Mouse (Mus musculus): ENCODE data around the gene Celf6. TPM values are rescaled to one million over a fixed set of nuclear protein-coding genes. Genes with fewer than 3 reads are reported as not detected.

The Celf6 gene
- polyA plus RNA-seq, 1 experiment from 2014 or later, result 4.2 TPM

DNA sequence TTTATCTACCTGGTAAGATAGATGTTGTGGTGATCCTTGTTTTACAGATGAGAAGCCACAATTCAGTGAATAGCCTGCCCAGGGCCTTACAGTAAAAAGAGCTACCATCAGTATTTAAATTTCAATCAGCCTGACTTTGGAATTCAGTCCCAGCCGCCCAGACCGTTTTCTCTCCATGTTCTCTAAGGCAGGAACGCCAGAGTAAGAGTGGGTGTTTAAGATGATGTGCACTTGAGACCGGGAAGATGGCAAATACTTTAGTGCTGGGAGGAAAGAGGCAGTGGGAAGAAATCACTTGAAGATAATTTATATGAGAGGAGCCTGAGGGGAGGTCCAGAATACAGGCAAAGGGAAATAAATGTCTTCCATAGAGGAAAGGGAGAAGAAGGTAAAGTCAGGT is 27.6 kb upstream of the Celf6 start:
- Histone ChIP-seq H3K27me3 (replicated peaks) (no peaks in the 10 kb centered on the region), H3K36me3 (no peaks in the 10 kb centered on the region), H3K4me3 (replicated peaks) (no peak overlapping the region), H3K9ac (no peak overlapping the region), H3K4me1 (replicated peaks) (0 out of 2 replicates have a peak, but pooled peaks cover 3% of the 10 kb centered on the region), H3K9me3 (no peaks in the 10 kb centered on the region), H3K27ac (no peak overlapping the region), H3K4me2 (replicated peaks) (no peak overlapping the region)
- 83% methylated on average over 4 of the region's 4 CpGs for WGBS
- no peak for ATAC-seq

DNA sequence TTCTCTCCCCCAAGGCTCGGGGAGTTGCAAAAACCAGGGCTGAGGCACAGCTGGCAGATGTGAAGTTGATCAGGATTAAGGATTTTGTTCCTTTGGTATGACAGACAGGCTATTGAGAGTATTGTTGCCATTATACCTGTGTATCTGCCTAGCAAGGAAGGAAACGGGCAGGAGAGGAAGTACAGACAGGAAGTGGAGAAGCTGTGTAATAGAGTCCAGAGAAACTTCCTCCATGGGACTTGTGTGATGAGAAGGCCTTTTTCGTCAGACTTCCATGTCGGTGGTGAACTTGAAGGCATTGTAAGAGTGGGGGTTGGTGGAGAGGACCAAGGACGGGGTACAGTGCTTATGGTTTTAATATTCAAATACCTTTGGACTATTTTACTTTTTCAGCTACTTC is 26.7 kb upstream of the Celf6 start:
- no peak for ATAC-seq
- H3K4me3 ChIP-seq (replicated peaks), result no peak overlapping the region
- no peak overlapping the region for H3K4me2 ChIP-seq (replicated peaks)
- H3K36me3 ChIP-seq, result peaks cover 3% of the 10 kb centered on the region
- H3K4me1 ChIP-seq (replicated peaks), result 0 out of 2 replicates have a peak, but pooled peaks cover 3% of the 10 kb centered on the region
- no peaks in the 10 kb centered on the region for H3K9me3 ChIP-seq
- 76% methylated on average over 5 of the region's 5 CpGs for WGBS
- H3K27ac ChIP-seq, result no peak overlapping the region
- no peak overlapping the region for H3K9ac ChIP-seq
- no peaks in the 10 kb centered on the region for H3K27me3 ChIP-seq (replicated peaks)

DNA sequence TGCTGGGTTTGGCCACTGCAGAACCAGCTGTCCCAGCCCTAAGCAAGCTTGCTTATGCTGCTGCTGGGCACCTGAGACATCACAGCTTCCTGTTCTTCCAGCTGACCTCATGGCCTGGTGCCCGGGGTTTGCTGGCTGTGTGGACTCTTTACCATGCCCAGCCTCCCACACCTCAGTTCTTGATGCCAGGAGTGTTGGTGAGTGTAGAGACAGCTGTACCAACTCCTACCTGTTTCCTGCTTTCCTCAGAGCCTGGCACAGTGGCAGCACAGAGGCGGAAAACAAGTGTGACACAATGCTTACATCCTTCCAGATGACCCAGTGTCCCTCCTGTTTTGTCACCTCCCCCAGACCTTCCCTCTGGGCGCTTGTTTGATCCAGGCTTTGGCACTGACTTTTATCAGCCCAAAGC is 26.1 kb upstream of the Celf6 start:
- peaks cover 3% of the 10 kb centered on the region for H3K36me3 ChIP-seq
- no peak overlapping the region for H3K9ac ChIP-seq
- 65% methylated on average over 3 of the region's 3 CpGs for WGBS
- H3K4me2 ChIP-seq (replicated peaks), result no peak overlapping the region
- no peaks in the 10 kb centered on the region for H3K9me3 ChIP-seq
- 0 out of 2 replicates have a peak, but pooled peaks cover 3% of the 10 kb centered on the region for H3K4me1 ChIP-seq (replicated peaks)
- H3K27me3 ChIP-seq (replicated peaks), result no peaks in the 10 kb centered on the region
- ATAC-seq, result no peak
- H3K4me3 ChIP-seq (replicated peaks), result no peak overlapping the region
- no peak overlapping the region for H3K27ac ChIP-seq

DNA sequence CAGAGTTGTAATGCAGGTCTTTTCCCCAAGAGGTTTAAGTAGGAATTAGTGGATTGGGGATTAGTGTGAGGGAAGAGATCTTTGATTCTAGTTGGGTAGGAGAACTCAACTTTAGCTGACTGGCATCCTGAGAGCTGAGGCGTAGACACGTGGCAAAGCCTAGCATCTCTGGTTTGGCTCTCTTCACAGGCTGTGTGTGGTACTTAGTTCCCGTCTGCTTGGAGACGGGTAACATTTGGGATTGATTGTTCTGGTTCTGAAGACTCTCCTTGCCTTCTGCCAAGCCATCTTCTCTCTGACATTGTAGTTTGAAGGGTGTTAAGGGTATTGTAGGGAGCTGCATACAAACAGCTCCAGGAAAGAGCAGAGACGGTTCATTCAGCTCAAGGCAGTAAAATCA is 25.1 kb upstream of the Celf6 start:
- WGBS, result 93% methylated on average over 5 of the region's 5 CpGs
- H3K27me3 ChIP-seq (replicated peaks), result no peaks in the 10 kb centered on the region
- no peaks in the 10 kb centered on the region for H3K9me3 ChIP-seq
- peaks cover 3% of the 10 kb centered on the region for H3K36me3 ChIP-seq
- no peak overlapping the region for H3K4me3 ChIP-seq (replicated peaks)
- H3K4me1 ChIP-seq (replicated peaks), result no peaks in the 10 kb centered on the region
- no peak overlapping the region for H3K9ac ChIP-seq
- H3K27ac ChIP-seq, result no peak overlapping the region
- H3K4me2 ChIP-seq (replicated peaks), result no peak overlapping the region
- ATAC-seq, result no peak

- Histone ChIP-seq H3K4me3 (replicated peaks) (no peak overlapping the region), H3K4me1 (replicated peaks) (no peaks in the 10 kb centered on the region), H3K9me3 (no peaks in the 10 kb centered on the region), H3K27me3 (replicated peaks) (no peaks in the 10 kb centered on the region), H3K9ac (no peak overlapping the region), H3K4me2 (replicated peaks) (no peak overlapping the region), H3K27ac (no peak overlapping the region), H3K36me3 (peaks cover 3% of the 10 kb centered on the region)
- no peak for ATAC-seq
- WGBS, result 82% methylated on average over 4 of the region's 4 CpGs
Measured at GRCm38 (mm10) chr9:59553719-59554118, 24.0 kb upstream of the Celf6 start.

- H3K36me3 ChIP-seq, result peaks cover 10% of the 10 kb centered on the region
- ATAC-seq, result 0 out of 2 replicates have a peak, but pooled peaks have one; percentile 43
- no peaks in the 10 kb centered on the region for H3K4me1 ChIP-seq (replicated peaks)
- no peak overlapping the region for H3K4me2 ChIP-seq (replicated peaks)
- 24% methylated on average over 4 of the region's 4 CpGs for WGBS
- H3K9me3 ChIP-seq, result no peaks in the 10 kb centered on the region
- H3K27me3 ChIP-seq (replicated peaks), result no peaks in the 10 kb centered on the region
- no peak overlapping the region for H3K9ac ChIP-seq
- no peak overlapping the region for H3K27ac ChIP-seq
- no peak overlapping the region for H3K4me3 ChIP-seq (replicated peaks)
Measured at GRCm38 (mm10) chr9:59565600-59565999, 12.1 kb upstream of the Celf6 start.

- 26% methylated on average over 6 of the region's 6 CpGs for WGBS
- Histone ChIP-seq H3K4me3 (replicated peaks) (no peak overlapping the region), H3K4me2 (replicated peaks) (no peak overlapping the region)
Measured at GRCm38 (mm10) chr9:59567111-59567510, 10.6 kb upstream of the Celf6 start.

DNA sequence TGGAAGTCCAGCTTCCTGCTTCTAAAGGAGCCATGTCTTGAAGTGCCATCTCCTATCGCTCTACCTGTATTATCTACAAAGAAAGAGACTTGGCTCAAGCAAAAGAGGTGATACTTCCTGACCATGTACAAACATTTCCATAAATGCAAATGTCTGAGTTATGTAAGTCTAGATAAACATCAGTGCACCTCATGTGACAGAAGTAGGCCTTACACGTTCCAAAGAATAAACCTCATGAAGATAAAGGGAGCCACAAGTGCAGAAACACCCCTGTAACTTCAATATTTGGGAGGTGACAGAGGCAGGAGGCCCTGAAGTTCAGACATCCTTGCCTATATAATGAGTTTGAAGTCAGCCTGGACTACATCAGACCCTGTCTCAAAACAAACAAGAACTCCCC is 5.9 kb upstream of the Celf6 start:
- no peaks in the 10 kb centered on the region for H3K4me1 ChIP-seq (replicated peaks)
- ATAC-seq, result no peak
- no peaks in the 10 kb centered on the region for H3K36me3 ChIP-seq
- WGBS, result 86% methylated on average over 2 of the region's 2 CpGs
- H3K27me3 ChIP-seq (replicated peaks), result no peaks in the 10 kb centered on the region; the same call in 1 of the 2 replicates
- no peaks in the 10 kb centered on the region for H3K9me3 ChIP-seq
- H3K27ac ChIP-seq, result no peak overlapping the region
- no peak overlapping the region for H3K9ac ChIP-seq
- no peak overlapping the region for H3K4me3 ChIP-seq (replicated peaks)
- no peak overlapping the region for H3K4me2 ChIP-seq (replicated peaks)

More at GRCm38 (mm10) chr9:59567111-59567510, 10.6 kb upstream of the Celf6 start:
- Histone ChIP-seq H3K27ac (no peak overlapping the region), H3K4me1 (replicated peaks) (no peaks in the 10 kb centered on the region), H3K9me3 (no peaks in the 10 kb centered on the region), H3K27me3 (replicated peaks) (no peaks in the 10 kb centered on the region), H3K9ac (no peak overlapping the region), H3K36me3 (peaks cover 5% of the 10 kb centered on the region)
- ATAC-seq, result peak; percentile 74

GRCm38 (mm10) chr9:59577401-59577800 is 316 bp upstream of the Celf6 start:
- Histone ChIP-seq H3K9ac (no peak overlapping the region), H3K36me3 (no peaks in the 10 kb centered on the region), H3K27ac (no peak overlapping the region), H3K4me3 (replicated peaks) (peak overlapping the region; percentile 44), H3K27me3 (replicated peaks) (peaks cover 4% of the 10 kb centered on the region; the same call in 1 of the 2 replicates), H3K4me2 (replicated peaks) (peak overlapping the region; percentile 75), H3K9me3 (no peaks in the 10 kb centered on the region), H3K4me1 (replicated peaks) (peaks cover 13% of the 10 kb centered on the region)
- 12% methylated on average over 13 of the region's 13 CpGs for WGBS
- no peak for ATAC-seq

GRCm38 (mm10) chr9:59578505-59578867 is 769 bp downstream of the Celf6 start:
- Histone ChIP-seq H3K9me3 (no peaks in the 10 kb centered on the region), H3K27ac (no peak overlapping the region), H3K4me3 (replicated peaks) (peak overlapping the region; percentile 44), H3K4me1 (replicated peaks) (peaks cover 13% of the 10 kb centered on the region), H3K36me3 (no peaks in the 10 kb centered on the region), H3K4me2 (replicated peaks) (peak overlapping the region; percentile 75), H3K9ac (no peak overlapping the region), H3K27me3 (replicated peaks) (peaks cover 4% of the 10 kb centered on the region; the same call in 1 of the 2 replicates)
- WGBS, result 0% methylated on average over 20 of the region's 20 CpGs
- peak; percentile 30; the same call in 1 of the 2 replicates for ATAC-seq

DNA sequence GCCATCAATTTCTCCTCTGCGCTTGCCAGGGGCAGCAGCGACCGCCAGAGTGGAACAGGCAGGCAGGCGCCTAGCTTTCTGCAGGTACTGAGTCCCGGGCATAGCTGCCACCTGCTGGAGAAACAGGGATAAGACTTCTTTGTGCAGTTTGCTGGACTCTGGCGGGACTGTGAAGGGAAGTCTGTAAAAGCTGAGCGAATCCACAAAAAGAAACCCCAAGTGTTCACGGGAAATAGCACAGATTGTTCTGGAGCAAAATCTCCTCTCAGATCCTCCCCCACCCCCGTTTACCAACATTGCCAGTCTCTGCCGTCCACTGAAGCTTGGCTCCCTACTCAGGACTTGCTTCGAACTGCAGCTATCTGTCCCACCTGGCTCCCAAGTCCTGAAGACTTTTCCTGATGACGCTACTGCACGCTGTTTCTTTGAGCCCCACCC is 7.2 kb downstream of the Celf6 start:
- Histone ChIP-seq H3K4me3 (replicated peaks) (peak overlapping the region; percentile 27), H3K9ac (peak overlapping the region; percentile 24; the same call in 1 of the 2 replicates), H3K4me1 (replicated peaks) (no peaks in the 10 kb centered on the region), H3K4me2 (replicated peaks) (peak overlapping the region; percentile 68), H3K36me3 (no peaks in the 10 kb centered on the region), H3K27me3 (replicated peaks) (peaks cover 8% of the 10 kb centered on the region; the same call in 1 of the 2 replicates), H3K9me3 (no peaks in the 10 kb centered on the region), H3K27ac (no peak overlapping the region)
- 3% methylated on average over 13 of the region's 13 CpGs for WGBS
- peak; percentile 86 for ATAC-seq

GRCm38 (mm10) chr9:59588252-59588651 is 10.5 kb downstream of the Celf6 start:
- no peaks in the 10 kb centered on the region for H3K4me1 ChIP-seq (replicated peaks)
- H3K27ac ChIP-seq, result no peak overlapping the region
- no peak overlapping the region for H3K4me3 ChIP-seq (replicated peaks)
- H3K4me2 ChIP-seq (replicated peaks), result no peak overlapping the region
- WGBS, result 69% methylated on average over 5 of the region's 5 CpGs
- peaks cover 8% of the 10 kb centered on the region; the same call in 1 of the 2 replicates for H3K27me3 ChIP-seq (replicated peaks)
- no peak for ATAC-seq
- H3K36me3 ChIP-seq, result no peaks in the 10 kb centered on the region
- no peaks in the 10 kb centered on the region for H3K9me3 ChIP-seq
- H3K9ac ChIP-seq, result no peak overlapping the region
